Mouse (Mus musculus): Measurements from ENCODE around the gene Mrgprx1.

DNA sequence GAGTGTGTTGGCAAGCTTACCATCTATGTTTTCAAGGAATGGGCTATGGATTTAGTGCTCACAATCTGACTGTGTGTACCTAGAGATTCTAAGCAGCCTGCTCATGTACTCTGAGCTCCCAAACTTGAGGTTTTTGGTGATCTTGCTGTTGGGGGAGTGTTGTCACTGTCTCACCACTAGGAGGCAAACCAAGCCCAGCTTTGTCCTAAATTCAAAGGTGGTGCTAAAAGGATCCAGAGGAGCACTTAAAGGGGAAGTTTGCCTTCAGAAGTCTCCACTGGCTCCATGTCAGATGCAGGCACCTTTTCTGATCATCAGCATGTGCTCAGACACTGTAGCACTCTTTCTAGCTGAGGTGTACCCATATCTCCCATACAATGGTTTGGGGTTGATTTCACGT, 40.6 kb downstream of the Mrgprx1 start:
- TF ChIP-seq POLR2A (IDR thresholded peaks at IDR 0.05; ENCODE audit: low read depth, low read length) (no peak), CTCF (conservative IDR thresholded peaks at IDR 0.05; ENCODE audit: insufficient read depth, insufficient read length, low read depth, low read length) (0 out of 2 replicates have a peak, but pooled peaks have one; percentile 25)

Data from kidney, adult 2 months (tissue).